Mouse (Mus musculus) ovary, postnatal 36 days (tissue): ENCODE results near the gene Setd3.
"Not testable (repeated sequence)": the region's sequence is repeated elsewhere in the genome, so short reads cannot be mapped to it uniquely, and the experiment has no call there.

ENCODE experiments used
- DNase-seq: peaks from one replicate; pipeline ENCODE4 v3.0.0; 2022; ENCODE audit warnings: low spot score, mixed read lengths

Gene Setd3

GRCm38 (mm10) chr12:108143624-108144498 lies 35.3 kb downstream of the Setd3 start:
- DNase-seq = no peak

DNA sequence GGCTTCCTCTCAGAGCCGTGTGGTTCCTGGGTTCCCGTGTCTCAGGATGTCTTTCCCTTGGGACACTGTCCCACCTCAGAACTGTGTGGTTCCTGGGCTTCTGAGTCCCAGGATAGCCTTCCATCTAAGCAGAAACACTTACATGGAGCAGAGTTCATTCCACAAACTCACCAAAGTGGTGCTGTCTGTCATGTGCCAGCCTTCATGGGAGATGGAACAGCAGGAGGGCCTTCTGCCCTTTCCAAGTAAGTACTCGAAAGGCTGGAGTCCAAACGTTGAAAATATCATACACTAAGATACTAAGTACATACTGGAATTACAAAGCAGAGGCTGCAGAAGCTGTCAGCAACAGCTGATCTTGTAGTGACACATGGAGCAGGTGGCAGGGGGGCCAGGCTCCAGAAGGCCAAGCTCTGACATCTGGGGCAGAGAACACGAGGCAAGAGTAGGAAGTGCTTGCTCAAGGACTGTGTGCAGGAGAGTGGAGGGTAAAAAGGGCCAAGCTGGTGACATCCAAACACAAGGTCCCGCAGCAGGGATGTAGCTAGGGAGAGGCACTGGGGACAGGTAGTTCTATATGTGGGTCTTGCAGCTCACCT lies 43.4 kb downstream of the Setd3 start:
- DNase-seq = no peak

DNA sequence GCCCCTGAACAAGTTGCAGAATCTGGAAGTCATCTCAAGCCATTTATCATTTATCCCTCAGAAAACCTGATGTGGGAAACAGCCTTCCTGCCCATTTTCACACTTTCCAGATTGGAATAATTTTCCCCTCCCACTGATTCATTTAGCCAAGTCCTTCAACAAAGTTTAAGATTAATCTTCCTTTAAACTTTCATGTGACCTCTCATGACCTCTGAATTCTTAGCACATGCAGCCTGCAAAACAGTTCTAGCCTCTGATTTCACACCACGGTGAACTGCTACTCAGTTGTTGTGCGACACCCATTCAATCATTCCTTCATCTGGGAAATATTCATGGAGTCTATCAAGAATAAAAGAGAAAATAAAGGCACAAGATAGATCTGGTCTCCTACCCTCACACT lies 45.9 kb downstream of the Setd3 start:
- no peak for DNase-seq

- DNase-seq = no peak
Measured at GRCm38 (mm10) chr12:108132450-108133070, 46.6 kb downstream of the Setd3 start.

DNA sequence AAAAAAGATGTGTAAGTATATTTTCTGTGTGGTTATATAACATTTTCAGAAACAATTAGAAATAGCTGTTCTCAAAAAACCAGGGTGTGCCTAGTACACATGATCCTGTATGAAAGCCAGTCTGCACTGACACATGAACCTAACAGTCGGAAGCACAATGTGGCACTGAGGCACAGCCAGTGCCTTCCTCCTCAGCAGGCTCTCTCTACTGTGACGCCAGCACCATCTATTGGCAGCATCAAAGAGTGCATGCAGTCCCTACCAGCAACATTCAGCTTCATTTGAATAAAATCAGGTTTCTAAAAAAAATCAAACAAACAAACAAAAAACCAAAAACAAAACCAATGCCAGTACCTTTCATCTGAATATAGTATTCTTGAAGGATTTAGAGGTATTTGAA lies 57.8 kb downstream of the Setd3 start:
- DNase-seq = peak; percentile 38

DNA sequence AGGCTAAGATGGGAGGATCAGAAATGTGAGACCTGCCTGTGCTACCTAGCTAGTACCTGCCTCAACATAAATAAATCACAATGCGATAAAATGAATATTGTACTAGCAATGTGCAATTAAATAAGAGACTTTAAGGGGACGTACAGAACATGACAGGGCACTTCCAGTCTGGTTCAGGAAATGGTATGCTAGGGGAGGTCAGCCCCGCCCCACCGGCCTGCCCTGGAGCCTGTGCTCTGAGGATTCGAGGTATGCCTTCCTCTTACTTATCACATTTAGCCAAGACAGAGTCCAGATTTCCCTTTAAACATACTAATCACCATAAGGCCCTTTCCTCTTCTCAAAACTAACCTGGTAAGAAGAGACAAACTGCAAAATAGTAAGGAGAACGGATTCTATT lies 58.7 kb downstream of the Setd3 start:
- no peak for DNase-seq

DNA sequence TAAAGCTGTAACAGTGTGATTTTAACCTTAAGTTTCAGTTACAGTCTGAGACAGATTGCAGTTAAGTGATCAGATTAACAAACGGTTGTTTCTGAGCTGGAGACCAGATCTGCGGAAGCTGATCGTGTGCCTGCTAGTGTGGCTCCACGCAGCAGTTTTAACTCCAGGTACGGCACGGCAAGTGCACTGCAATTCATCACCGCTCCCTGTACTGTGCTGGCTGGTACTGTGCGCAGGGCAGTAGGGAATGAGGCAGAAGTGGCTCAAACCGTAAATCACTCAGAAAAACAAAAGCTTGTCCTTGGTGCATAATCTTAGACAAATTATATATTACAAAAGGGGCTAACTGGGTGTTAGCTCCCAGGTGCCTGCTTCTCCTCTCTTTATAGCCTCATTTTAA lies 59.2 kb downstream of the Setd3 start:
- DNase-seq = no peak

GRCm38 (mm10) chr12:108118902-108119531 lies 60.1 kb downstream of the Setd3 start:
- no peak for DNase-seq

- no peak for DNase-seq
Measured at GRCm38 (mm10) chr12:108118503-108118901, 60.6 kb downstream of the Setd3 start.

DNA sequence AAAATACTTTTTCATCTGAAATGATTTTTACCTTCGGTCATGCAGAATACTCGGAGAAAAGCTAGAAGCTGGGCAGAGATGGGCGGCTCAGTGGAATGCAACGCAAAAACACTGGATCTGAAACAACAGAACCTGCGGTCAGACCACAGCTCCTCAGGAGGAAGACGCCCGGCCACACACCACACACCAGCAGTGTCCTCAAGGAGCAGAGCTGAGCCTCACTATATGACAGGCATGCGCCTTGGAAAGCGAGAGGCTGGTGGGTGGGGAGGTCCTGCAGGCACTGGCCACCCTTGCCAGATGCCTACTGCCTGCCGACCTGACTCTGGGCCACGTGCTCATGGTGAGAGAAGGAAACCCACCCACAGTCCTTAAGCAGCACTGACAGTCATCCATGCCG lies 67.9 kb downstream of the Setd3 start:
- DNase-seq = no peak

DNA sequence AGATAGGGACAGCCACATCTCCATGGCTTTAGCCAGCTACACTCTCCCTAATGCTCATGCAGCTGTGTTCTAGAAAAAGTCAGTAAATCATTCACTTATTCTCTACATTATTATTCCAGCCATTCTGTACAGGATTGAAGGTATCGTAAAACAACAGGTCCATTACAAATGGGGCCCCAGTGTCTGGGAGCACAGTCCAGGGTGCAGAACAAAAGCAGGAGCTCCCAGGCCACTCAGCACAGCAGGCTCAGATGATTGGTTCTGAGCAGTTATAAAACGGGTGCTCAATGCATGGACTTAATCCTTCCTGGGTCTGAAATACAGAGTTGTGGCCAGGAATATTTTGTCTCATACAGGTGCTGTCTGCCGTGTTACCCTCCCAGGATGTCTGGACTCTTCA lies 68.4 kb downstream of the Setd3 start:
- no peak for DNase-seq

- DNase-seq = no peak
Measured at GRCm38 (mm10) chr12:108109732-108110131, 69.4 kb downstream of the Setd3 start.

DNA sequence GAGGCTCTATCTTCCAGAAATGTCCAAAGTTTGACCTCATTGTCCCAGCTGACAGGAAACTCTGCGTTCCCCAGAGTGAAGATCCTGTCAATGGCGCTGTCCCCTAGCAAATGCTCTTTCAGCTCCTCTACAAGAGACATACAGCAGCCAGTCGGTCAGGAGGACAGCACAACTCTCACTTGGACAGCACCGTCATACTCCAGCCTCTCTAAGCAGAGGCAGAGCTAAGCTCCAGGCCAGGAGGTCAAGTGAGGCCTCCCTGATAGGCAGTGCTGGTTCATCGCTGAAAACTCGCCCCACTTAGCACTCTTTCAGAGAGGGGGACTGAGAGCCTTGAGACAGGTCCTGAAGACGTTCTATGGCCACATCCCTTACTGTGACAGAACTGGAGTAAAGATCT lies 70.5 kb downstream of the Setd3 start:
- DNase-seq = not testable (repeated sequence)

- DNase-seq = no peak
Measured at GRCm38 (mm10) chr12:108103292-108103691, 75.8 kb downstream of the Setd3 start.

GRCm38 (mm10) chr12:108102119-108102518 lies 77.0 kb downstream of the Setd3 start:
- DNase-seq = no peak

- no peak for DNase-seq
Measured at GRCm38 (mm10) chr12:108100181-108100580, 78.9 kb downstream of the Setd3 start.

DNA sequence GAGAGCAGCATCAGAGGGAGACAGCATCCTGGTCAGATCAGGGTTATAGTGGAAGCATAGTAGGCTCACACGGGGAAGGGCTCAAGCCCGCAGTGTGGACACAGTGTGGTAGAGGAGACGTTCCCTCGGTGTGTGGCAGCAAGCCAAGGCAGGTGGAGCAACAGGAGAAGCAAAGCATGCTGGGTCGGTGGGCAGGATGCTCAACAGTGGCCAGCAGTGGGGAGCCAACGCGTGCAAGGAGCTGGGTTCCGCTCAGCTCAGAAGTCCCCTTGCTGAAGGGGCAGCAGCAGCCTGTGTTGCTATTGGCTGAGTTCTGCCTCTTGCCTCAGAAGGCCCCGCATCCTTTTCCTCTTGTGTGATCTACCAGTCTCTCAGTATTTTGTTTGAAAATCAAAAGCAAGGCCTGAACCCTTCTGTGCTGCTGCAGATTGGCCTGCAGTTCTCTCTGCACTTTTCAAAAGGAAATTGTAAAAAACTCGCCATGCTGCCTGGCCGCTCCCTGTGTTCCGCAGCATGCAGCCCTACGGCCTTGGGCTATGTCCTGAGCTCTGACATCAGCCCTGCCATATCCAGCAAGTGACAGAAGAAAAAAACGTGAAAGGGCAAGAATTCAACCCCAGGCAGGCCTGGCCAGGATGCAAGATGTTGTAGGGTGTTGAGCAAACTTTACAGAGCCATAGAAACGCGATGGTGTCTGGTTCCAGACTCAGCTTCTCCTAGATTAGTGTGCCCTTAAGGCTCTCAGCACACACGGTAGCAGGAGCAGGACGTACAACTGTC lies 80.7 kb downstream of the Setd3 start:
- DNase-seq = no peak

GRCm38 (mm10) chr12:108097643-108098042 lies 81.5 kb downstream of the Setd3 start:
- DNase-seq = no peak

GRCm38 (mm10) chr12:108088253-108088652 lies 90.9 kb downstream of the Setd3 start:
- no peak for DNase-seq

DNA sequence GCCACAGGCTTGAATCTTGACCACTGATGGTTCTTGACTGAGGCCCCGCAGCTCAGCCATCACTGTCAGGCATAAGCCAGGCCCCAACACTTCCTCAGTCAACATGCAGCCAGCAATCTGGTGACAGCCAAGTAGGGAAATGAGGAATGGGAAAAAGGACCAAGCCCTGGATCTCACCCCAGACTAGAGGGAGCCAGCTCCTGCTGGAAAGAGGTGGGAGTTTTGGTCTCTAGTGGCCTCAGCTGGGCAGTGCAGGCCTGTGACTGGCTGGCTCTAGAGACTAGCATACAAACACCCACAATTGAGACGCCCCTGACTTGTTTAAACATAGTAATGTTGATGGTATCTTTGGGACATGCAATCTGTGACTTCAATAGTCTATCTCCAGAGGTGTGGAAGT lies 91.6 kb downstream of the Setd3 start:
- DNase-seq = no peak

DNA sequence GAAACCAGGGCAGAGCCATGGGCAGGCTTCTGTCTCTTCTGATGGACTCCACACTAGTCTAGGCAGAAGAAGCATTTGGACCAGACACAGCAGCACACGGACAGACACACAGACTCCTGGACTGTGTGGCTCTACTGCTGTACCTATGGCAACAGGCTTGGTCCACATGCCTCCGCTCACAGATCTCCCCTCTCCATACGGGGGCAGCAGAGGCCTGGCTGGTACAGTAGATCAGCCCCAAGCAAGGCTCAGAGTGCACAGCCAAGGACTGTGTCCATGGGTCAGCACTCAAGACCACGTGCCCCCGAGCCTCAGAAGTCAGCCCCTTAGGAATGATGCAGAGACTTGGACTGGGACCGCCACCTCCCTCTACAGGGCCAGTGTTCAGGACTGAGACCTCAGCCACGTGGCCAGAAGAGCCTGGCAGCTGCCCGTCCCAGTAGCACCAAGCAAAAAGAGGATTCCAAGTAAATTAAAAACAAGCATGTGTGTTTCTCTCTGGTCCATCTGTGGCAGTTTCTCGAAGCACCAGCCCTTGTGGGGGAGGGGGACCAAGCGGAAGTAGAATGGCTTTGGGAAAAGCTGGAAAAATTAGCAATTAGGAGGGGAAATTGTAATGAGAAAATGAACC lies 100.9 kb downstream of the Setd3 start:
- no peak for DNase-seq
